Mouse (Mus musculus) embryo, embryonic 10.5 days (tissue): ENCODE results near the gene Ddx20.

Experiments used
- DNase-seq: peaks from one replicate; pipeline ENCODE4 v3.0.0-alpha.2; 2015; ENCODE audit warnings: low spot score

The Ddx20 gene

GRCm38 (mm10) chr3:105687324-105688060 is at the start of gene Ddx20:
Gene Ddx20, minus strand, starts transcription at chr3:105687574.
- peak; percentile 99 for DNase-seq

GRCm38 (mm10) chr3:105737070-105737469 is 49.7 kb upstream of the Ddx20 start:
- no peak for DNase-seq

GRCm38 (mm10) chr3:105736148-105736547 is 48.8 kb upstream of the Ddx20 start:
- no peak for DNase-seq

GRCm38 (mm10) chr3:105735285-105735684 is 47.9 kb upstream of the Ddx20 start:
- no peak for DNase-seq

GRCm38 (mm10) chr3:105733538-105733937 is 46.2 kb upstream of the Ddx20 start:
- no peak for DNase-seq

GRCm38 (mm10) chr3:105732360-105732759 is 45.0 kb upstream of the Ddx20 start:
- DNase-seq: no peak

- DNase-seq: peak; percentile 76
Measured at GRCm38 (mm10) chr3:105726037-105726436, 38.7 kb upstream of the Ddx20 start.

GRCm38 (mm10) chr3:105722510-105722909 is 35.1 kb upstream of the Ddx20 start:
- DNase-seq: no peak

- DNase-seq: no peak
Measured at GRCm38 (mm10) chr3:105721681-105722201, 34.4 kb upstream of the Ddx20 start.

- DNase-seq: no peak
Measured at GRCm38 (mm10) chr3:105720514-105720913, 33.1 kb upstream of the Ddx20 start.

- DNase-seq: no peak
Measured at GRCm38 (mm10) chr3:105719979-105720378, 32.6 kb upstream of the Ddx20 start.

GRCm38 (mm10) chr3:105718746-105719145 is 31.4 kb upstream of the Ddx20 start:
- no peak for DNase-seq

GRCm38 (mm10) chr3:105717856-105718555 is 30.6 kb upstream of the Ddx20 start:
- DNase-seq: peak; percentile 43

- no peak for DNase-seq
Measured at GRCm38 (mm10) chr3:105716353-105717000, 29.1 kb upstream of the Ddx20 start.

- no peak for DNase-seq
Measured at GRCm38 (mm10) chr3:105714820-105715167, 27.4 kb upstream of the Ddx20 start.

GRCm38 (mm10) chr3:105714091-105714819 is 26.9 kb upstream of the Ddx20 start:
- DNase-seq: peak; percentile 73

- DNase-seq: no peak
Measured at GRCm38 (mm10) chr3:105712827-105713226, 25.5 kb upstream of the Ddx20 start.

GRCm38 (mm10) chr3:105711741-105712140 is 24.4 kb upstream of the Ddx20 start:
- DNase-seq: no peak

- no peak for DNase-seq
Measured at GRCm38 (mm10) chr3:105710246-105710645, 22.9 kb upstream of the Ddx20 start.

- DNase-seq: peak; percentile 64
Measured at GRCm38 (mm10) chr3:105707590-105707989, 20.2 kb upstream of the Ddx20 start.

GRCm38 (mm10) chr3:105706366-105707020 is 19.1 kb upstream of the Ddx20 start:
- DNase-seq: no peak

GRCm38 (mm10) chr3:105705561-105705960 is 18.2 kb upstream of the Ddx20 start:
- no peak for DNase-seq
